Mouse (Mus musculus) liver (tissue): ENCODE data around the gene Morn1.

Experiments used
- DNase-seq: peaks from one replicate; pipeline ENCODE4 v3.0.0-alpha.2; 2020; ENCODE audit warnings: mixed read lengths

The Morn1 gene

DNA sequence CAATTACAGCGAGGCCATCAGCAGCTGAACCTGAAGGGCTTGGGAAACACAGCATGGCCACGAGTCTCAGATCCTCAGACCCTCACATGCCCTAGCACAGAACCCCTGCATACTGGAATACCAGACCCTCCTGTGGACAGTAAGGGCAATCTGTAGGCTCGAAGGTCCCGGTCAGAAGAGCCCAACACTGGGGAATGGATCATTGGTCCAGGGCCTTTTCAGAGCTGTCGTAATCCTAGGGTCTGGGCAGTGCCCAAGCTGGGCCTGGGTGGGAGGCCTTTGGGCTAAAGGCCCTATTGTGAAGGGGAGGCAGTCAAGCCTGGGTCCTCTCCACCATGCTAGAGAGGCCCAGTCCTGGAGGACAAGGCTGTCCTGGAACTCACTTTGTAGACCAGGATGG lies 56.5 kb downstream of the Morn1 start:
- no peak for DNase-seq

DNA sequence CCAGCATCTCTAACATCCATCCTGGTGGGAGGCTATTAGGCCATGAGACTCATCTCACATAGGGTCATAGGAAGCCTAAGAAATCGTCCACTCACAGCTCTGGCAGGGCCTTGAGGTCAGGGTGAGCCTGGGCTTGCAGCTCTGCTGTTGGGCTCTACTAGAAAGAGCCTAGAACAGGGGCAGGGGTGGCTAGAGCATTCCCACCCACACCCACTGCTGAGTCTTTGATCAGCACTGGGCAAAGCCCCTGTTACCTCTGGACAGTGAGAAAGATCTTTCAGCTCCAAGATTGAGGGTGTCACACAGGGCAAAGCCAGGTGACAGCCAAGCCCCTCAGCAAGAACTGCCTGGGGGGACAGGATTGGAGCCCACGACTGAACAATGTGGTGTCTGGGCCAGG lies 57.0 kb downstream of the Morn1 start:
- DNase-seq, result no peak

DNA sequence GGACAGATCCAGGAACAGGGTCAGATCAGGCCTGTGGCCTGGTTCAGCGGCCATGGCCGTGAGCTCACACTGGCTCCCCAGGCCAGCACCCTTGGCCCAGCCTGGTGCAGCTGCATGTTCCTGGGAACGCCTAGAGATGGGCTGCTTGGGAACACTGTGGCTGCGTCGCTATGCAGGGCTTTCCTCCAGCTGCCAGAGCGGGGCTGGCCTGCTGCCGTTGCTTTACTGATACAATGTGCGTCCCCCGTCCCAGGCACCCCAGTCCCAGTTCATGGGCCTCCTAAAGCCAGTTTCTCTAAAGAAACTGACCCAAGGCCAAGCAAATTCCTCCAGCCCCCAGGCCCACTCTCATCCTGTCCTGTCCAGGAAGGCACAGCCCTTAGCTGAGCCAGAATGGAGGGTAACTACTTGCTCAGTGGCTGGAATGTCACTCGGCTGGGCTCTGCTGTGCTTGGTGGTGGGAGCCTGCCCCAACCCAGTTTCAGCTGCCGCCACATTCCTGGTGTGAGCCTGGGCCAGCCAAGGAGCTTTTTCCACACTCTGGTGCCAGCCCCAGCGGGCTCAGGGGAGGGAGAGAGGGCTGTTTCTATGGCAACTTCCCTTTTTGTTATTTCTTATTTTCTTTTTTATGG lies 57.6 kb downstream of the Morn1 start:
- DNase-seq, result peak; percentile 40

DNA sequence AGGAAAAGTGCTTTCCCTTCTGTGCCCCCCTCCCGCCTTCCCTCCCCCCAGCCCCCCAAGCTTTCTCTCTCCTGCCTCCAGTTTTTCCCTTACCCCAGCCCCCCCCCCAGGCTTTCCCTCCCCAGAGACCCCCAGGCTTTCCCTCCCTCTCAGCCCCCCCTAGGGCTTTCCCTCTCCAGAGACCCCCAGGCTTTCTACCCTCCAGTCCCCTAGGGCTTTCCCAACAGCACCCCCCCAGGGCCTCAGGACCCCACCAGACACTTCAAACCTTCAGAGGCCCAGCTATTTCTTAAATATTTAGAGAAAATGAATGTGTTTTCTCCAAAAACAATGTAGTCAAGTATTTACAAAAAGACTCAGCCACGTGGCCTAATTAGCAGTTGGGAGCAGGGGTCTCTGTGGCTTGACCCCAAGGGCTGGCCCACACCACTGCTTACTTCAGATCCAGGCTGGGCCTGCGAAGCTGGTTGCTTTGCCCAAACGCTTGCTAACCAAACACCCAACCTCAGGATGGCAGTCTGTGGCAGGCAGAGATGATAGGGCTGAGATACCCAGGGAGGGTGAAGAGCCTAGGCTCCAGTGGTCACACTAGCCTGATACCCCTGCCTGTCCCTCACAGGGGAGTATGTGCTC lies 58.3 kb downstream of the Morn1 start:
- no peak for DNase-seq

DNA sequence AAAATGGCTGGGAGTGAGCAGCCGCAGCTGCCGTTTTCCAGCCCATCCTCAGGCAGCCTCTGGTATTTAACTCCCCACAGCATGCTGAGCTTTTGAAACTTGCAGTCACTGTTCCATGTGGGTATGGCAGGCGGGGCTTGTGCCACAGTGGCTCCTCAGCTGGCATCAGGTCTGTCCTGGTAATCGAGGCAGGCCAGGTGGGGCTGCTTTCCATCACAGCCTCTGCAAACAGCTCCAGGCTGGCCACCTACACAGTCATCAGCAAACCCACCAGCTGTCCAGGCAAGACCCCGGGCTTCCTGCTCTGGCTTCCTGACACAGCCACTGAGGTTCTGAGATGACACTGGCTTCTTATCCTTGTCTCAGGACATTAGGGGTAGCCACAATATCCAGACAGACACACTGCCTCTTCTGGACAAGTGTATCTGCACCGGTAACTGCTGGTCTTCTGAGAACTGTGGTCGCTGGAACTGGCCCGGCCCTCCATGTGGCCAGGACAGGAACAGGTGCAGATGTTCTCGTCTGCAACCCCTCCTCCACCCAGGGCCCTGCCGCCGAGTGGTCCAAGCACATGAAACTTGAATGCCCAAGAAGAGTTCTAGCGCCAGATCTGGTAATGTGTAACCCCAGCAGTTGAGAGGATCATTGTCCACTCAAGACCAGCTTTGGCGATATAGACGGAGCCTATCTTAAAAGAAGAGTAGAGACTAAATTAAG lies 59.9 kb downstream of the Morn1 start:
- DNase-seq, result no peak

DNA sequence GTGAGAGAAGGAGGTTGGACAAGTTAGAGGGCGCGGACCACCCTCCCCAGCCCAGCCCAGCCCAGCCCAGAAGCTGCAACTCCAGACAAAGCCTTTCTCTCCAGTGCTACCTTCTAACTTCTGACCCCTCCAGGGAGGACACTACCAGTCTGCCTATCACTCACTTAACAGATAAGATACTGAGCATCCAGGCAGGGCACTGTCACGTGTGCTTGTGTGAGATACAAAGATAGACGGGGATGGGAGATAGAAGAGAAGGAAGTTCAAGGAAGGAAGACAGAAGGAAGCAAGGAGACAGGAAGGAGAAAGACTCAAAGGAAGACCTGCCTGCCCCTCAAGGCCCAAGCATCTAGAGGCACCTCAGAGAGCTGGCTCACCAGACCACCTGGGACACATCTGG lies 62.1 kb downstream of the Morn1 start:
- DNase-seq, result no peak

DNA sequence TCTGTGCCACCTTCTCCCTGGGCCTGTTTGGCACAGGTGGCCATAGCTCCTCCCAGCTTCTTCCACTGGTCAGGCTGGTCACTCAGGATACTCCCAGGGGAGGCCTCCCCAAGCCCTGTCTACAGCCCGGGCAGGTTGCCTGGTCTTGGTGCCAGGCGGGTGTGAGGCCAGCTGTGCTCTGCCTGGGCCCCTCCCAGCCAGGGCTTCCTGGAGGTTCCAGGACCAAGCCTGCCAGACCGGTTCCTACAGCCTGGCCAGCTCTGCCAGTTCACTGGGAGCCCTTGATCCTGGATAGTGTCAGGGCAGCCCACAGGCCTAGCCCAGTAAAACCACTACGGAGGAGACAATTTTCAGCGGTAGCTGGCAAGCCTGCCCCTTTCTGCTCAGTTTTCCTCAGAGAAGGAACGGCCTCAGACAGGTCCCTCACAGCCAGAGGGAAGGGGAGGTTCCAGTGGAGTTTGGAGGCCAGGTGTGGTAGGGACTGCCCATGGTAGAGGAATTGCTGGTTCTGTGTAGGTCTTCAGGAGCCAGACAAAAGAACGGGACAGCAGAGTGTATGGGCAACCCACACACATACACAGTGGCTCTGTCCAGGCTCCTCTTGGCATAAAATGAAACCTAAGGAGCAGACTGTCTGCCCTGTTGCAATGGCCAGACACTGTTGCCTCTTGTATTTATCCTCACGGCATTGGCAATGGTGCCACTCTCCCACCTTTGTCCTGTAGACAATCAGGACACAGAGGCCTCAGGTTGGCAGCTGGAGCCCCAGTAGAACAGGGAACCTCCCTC lies 62.7 kb downstream of the Morn1 start:
- DNase-seq, result no peak

DNA sequence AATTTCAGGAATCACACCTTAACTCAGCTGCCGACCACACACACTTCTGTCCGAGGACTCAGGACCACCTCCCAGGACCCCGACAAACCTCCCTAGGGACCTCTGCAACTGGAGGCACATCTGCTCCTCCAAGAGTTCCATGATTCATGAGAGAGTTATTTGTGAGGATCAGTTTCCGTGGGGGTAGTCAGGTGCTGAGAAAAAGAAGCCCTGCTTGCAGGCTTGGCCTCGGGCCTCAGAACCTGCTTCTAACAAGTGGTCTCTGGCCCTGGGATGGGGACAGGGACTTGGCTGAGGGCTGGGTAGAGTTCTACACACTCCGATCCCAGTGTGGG lies 63.5 kb downstream of the Morn1 start:
- no peak for DNase-seq

DNA sequence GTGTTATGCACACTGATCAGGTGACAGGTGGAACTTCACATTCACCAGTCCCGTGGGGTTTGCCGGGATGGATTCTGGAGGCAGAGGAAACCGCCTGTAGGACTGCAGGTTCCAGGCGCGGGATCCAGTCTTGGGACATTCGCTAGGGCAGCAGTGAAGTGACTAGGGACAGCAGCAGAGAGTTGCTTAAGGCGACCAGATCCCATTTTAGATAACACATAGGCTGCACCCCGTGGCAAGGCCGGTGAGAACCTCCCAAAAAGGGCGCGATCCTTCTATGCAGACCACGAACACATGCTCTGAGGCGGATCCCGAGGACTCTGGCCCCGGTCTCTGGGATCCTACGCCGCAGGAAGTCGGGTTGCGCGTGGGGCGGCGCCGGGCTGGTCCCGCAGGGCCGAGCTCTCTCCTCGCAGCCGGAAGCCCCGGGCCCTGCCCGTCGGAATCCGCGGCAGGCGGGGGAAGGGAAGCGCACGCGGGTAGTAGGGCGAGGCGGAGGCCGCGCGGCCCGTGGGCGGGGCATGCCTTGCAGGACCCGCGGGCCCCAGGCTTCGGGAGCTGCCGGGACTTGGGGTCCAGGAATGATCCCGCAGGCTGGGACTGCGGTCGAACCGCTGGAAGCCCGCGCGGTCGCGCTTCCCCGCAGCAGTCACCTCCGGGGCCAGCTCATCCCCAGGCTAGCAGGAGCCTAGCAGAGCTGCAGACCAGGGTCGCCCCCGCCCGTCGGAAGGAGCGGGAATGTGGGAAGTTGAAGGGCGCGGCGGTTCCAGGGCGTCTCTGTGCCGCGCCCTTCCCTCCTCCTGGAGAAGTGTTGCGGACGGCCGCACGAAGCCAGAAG lies 64.1 kb downstream of the Morn1 start:
- DNase-seq, result peak; percentile 77

DNA sequence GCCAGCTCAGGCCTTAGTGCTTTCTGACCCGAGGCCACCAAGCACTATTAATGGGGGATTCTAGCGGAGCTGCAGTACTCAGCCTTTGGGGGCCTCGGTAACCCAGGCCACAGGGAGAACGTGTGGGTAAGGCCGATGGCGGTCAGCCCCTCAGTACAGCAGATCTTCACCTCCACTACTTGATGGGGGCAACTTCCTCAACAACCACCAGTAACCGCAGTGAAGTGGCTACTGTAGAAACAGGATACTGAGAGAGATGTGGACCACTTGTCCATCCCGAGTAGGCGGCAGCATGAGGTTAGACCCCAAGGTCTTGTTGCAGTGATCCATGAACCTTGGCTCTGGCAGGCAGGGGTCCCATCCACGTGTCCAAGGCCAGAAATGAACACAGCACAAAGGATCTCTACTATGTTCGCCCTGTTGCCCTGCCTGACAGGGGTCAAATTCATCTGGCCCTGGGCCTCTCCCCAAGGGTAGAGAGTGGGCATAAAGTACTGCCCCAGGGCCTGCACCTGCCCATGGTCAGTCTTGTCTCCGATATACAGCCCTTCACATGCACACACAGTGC lies 64.9 kb downstream of the Morn1 start:
- no peak for DNase-seq

DNA sequence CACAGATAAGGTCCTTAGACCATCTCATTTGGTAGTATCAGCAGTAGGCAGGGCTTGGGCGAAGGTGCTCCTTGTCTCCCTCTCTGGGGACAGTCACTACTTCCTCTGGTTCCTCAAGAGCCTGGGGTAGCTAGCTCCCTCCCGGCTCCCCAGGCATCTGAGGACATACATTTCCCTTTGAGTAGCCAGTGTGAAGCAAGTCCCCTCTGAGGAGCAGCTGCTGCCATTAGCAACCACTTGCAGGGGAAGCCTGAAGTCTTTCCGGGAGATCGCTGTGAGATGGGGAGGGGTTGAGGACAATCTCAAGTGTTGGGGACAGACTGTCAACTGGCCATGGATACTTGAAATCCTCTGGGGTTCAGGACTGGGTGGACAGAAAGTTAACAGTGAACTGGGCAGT lies 65.5 kb downstream of the Morn1 start:
- no peak for DNase-seq

DNA sequence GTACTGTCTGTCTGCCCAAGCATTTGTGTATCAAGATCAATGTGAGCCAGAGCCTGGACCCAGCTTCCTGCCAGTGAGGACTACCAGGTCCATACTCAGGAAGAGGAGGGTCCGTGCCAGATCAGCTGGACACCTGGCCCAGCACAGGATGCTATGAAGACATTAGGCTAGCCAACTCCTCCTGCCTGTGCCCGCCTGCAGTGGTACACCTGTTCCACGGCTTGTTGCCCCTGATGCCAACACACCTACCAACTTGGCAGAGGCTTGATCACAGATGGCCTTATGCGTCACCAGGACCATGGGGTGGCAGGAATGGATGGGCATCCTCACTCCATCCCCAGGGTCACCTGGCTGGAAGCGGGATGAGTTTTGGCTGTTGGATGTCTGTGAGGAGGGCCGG lies 66.1 kb downstream of the Morn1 start:
- no peak for DNase-seq

DNA sequence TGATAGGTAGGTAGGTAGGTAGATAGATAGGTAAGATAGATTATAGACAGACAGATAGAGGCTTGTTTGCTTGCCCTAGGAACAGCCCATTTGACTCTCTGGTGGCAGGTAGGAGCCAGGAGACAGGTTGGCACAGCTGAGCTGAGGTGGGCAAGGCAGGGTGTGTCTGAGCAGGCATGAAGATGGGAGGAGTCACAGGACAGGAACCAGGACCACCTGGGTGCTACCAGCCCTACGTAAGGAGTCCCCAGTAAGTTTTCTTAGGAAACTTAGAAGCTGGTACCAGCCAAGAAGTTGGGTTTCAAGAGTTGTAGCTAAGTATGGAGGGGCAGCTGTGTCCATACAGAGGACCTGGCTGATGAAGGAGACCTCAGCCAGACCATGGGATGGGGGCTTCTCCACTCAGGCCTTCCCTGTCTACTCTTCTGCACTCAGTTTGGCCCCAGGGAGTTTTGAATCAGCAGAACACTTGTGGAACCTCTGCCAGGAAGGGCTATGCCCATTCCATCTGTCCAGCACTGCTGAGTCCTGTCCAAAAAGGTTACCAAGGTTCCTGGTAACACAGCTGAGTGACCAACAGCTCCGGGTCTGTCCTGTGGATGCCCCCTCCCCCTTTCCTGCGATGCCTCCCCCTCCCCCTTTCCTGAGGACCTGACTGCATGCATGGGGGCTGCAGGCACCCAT lies 67.2 kb downstream of the Morn1 start:
- DNase-seq, result no peak

DNA sequence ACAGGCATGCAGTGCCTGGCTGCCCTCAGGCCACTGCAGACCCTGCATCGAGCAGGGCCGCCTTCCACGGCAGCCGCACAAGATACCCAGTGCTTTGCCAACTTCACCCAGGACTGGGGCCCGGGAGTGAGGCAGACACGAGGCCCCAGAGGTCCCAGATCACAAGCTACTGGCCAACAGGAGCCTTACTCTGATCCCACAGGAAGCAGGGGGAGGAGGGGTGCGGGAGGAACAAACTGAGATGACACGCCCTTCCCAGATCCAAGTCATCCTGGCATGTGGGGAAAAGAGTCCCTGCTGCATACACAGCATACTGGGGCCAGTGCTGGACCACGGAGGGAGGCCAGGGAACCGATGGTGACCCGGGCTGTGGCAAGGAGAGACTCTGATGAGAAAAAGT lies 68.6 kb downstream of the Morn1 start:
- no peak for DNase-seq

DNA sequence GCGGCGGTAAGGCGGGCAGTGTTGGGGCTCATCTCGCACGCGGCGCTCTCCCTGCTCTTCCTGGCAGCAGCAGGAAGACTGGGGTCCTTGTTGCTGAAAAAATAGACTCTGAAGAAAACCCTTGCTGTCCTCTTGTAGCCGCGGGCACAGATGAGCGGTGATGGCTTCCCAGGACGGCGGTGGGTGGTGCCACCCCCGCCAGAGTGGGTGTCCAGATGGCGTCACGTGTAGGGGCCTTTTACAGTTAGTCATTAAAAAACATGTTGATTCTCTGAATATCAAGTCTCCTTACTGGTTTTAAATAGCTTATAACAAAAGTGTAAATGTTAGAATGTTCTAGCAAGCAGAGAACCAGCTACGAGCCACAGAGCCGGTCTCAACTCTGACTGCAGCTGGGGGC lies 70.4 kb downstream of the Morn1 start:
- DNase-seq, result no peak

DNA sequence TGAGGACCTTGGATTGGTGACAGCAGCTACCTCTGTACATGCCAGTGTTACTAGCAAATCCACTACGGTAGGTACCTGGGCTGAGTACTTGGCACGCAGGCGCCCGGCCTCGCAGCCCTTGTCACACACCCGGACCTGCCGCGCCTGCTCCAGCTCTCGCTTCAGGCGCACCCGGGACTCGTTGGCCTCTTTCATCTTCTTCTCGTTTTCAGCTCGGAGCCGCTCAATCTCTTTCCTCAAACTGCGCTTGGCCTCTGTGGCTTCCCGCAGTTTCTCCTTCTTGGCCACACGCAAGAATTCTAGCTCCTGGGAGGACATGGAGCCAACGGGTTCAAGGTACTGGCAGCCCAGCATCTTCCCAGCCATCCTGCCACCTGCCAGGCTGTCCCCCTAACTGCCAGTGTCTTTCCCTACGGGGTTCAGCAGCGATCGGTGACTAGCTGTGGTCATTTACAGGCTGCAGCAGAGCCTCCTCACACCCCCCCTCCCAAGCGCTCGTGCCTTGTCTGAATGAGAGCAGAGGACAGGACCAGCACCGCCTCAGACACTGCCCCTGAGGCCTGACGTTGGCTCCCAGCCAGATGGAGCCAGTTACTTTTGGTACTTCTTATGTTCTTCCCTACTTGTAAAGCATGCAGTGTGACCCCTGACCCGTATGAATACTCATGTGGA lies 71.6 kb downstream of the Morn1 start:
- no peak for DNase-seq

DNA sequence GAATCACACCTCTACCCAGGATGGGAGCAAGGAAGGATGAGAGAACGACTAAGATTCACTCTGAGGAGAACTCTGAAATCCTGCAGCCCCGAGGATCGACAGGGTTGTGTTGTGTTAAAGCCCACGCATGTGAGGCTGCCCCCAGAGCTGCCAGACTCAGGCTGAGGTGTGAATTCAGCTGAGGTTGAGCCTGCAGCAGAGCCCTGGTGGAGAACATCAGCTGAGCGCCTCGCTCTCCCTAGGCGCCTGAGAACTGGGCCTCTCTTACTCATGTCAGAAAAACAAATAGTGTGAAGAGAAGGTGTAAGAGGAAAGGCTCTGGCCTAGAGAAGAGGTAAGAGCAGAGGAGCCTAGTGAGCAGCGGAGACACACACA lies 72.2 kb downstream of the Morn1 start:
- DNase-seq, result no peak

DNA sequence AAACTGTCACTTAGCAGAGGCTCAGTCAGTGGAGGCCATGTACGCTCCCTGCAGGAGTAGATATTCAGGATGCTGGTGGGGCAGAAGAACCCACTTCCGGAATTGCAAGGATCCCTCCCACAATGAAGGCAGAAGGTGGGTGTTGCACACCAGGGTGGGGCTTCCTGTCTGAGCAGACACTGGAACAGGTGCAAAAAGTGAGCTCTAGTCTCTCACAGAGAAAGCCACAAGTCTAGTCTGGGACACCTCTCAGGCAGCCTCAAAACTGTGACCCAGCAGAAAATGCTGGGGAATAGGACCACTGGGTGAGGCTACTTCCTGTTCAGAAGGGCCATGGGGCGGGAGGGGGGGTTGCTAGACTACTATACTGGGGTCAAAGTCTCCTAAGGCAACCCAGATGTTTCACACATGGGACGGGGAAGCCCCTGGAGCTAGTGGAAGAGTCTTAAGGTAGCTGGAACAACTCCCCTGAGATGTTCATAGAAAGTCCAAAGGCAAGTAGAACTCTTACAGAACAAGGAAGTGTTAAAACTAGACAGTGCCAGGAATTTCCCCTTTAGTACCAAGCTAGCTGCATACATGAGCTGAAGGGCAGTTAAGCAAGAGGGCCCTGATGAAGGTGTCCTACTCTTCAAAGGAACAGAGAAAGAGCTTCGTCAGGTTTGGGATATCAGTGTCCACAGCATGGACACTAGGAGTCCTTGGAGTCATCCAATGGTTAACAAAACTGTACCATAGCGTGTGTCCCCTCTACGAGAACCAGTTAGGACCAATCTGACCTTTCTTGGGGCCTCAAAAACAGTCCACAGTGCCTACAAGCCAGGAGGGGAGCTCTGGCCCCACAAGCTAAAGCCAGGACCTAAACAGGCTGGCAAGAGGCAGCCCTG lies 76.3 kb downstream of the Morn1 start:
- no peak for DNase-seq

DNA sequence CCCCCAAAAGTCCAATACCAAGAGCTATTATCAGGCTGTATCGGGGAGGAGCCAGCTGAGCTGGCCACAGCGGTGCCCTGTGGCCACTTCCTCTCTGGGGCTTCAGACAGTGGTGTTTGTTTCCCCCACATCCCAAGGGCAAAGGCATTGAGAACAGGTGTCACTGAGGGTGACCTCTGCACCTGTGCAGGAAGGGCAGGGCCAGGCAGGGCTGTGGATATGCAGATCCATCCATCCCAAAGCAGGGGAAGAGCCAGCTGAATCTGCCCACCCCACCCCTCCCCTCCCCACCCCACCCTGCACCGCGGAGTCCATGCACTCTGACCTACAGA lies 76.9 kb downstream of the Morn1 start:
- no peak for DNase-seq

DNA sequence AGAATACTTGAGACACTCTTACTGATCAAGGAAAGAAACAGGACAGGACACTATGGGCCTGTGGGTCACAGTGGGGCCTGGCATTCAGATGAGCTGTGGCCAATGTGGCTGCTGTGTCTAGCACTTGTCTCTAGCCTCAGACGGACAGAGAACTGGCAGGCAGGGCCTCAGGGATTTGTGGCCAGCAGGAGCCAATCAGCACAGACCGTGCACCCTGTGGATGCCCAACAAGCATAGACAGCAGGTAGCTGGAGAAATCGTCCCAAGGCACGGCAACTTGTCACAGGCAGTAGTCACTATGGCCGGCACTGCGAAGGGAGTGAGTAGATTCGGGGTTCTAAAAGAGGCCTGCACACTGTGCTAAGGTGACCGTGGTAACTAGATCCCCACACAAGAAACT lies 77.3 kb downstream of the Morn1 start:
- DNase-seq, result no peak
